ENCODE assay signal across 19 mouse cellular contexts in the genomic region with DNA sequence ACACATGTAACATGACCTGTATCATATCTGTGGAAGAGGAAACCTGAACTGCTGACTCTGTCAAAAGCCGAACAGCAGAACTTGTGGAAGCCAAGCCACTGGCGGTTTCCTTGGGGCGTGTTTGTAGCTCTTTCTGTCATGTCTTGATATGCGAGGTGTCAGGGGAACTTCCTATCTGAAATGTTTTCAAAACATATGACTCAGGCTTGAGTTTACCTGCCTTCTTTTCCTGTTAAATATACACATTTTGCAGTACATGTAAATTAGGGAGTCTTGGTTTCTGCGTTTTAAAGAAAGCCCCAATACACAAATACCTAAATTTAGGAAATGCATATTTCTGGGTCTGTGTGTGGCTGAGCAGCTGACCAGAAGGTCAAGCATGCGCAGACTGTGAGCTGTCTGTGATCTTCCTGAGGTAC. TPM values are rescaled to one million over a fixed set of nuclear protein-coding genes. Genes with fewer than 3 reads are reported as not detected.
DNase-seq lines count a peak whose midpoint lies in the region; ATAC-seq and TF ChIP-seq lines count a peak whose summit lies in the region.
"Had no signal": no experiment of that assay in that cellular context is flagged by ENCODE, and none has a peak within 500 bp of the region (broad histone marks: within the 10 kb centered on the region; RNA-seq: fewer than 3 reads in every experiment).

No protein-coding gene starts in this region.

- DNase-seq in kidney, adult 9 months: peak; percentile 5
- no peak for DNase-seq in kidney, postnatal 36 days
- DNase-seq in MEL (ENCODE audit: low read depth, low spot score): peak; percentile 67
- DNase-seq in thymus, postnatal 14 days: peak; percentile 45
- DNase-seq in testis, postnatal 10 days (ENCODE audit: low spot score): no peak
- DNase-seq in cerebellum, adult 8-10 months: no peak
- DNase-seq in gastrocnemius, postnatal 4 days (ENCODE audit: low spot score in 2 of 2): no peak
- DNase-seq: cerebellum, postnatal 10 days; gastrocnemius, postnatal 36 days; left cerebral cortex, postnatal 4 days; lung, postnatal 10 days had no signal

- H3K9me3 ChIP-seq in MEL (replicated peaks; ENCODE audit: insufficient read depth, low read length): no peaks in the 10 kb centered on the region
- H3K9me3 ChIP-seq: hindbrain, embryonic 13.5 days; neural tube, embryonic 15.5 days had no signal

- H3K27ac ChIP-seq in MEL (ENCODE audit: control insufficient read depth, low read depth, low read length): no peak overlapping the region
- H3K27ac ChIP-seq: hindbrain, embryonic 13.5 days; liver, embryonic 14.5 days; neural tube, embryonic 15.5 days had no signal

- TF ChIP-seq CTCF in MEL (IDR thresholded peaks at IDR 0.05 in 2 of 3, conservative IDR thresholded peaks at IDR 0.05 in 1 of 3; ENCODE audit: control insufficient read depth in 1 of 3, insufficient read depth in 1 of 3, low read depth in 2 of 3, low read length in 3 of 3, poor library complexity in 1 of 3, severe bottlenecking in 1 of 3): no peak

- peak; percentile 21 to 45; a peak in 2 of 4 replicates for TF ChIP-seq EP300 in MEL (IDR thresholded peaks at IDR 0.05; ENCODE audit: low read depth in 1 of 2, low read length in 2 of 2)

- peaks cover 0 to 7% of the 10 kb centered on the region in 2 experiments; a peak in 2 of 4 replicates for H3K36me3 ChIP-seq in MEL (ENCODE audit: control insufficient read depth in 1 of 2, insufficient read depth in 2 of 2, low read length in 2 of 2)
- H3K36me3 ChIP-seq: hindbrain, embryonic 13.5 days; neural tube, embryonic 15.5 days had no signal

- ATAC-seq in megakaryocyte, adult 5-6 weeks (ENCODE audit: poor library complexity, severe bottlenecking): peak; percentile 71
- ATAC-seq: midbrain, embryonic 16.5 days had no signal

- no peaks in the 10 kb centered on the region for H3K79me2 ChIP-seq in MEL (ENCODE audit: control insufficient read depth, insufficient read depth, low read length, poor library complexity)

- H3K27me3 ChIP-seq in MEL (ENCODE audit: control insufficient read depth in 1 of 2, insufficient read depth in 2 of 2, low read length in 2 of 2): no peaks in the 10 kb centered on the region; a peak in 1 of 4 replicates
- H3K27me3 ChIP-seq: hindbrain, embryonic 13.5 days; neural tube, embryonic 15.5 days had no signal

- peaks cover 2 to 5% of the 10 kb centered on the region in 2 experiments for H3K4me1 ChIP-seq in MEL (ENCODE audit: control insufficient read depth in 1 of 2, insufficient read depth in 2 of 2, low read length in 2 of 2)
- H3K4me1 ChIP-seq: hindbrain, embryonic 13.5 days; neural tube, embryonic 15.5 days had no signal

- no peak for TF ChIP-seq RAD21 in MEL (IDR thresholded peaks at IDR 0.05; ENCODE audit: low read depth, low read length)

- H3K4me3 ChIP-seq in MEL (ENCODE audit: control insufficient read depth in 1 of 2, insufficient read depth in 1 of 2, low read depth in 2 of 2, low read length in 2 of 2): no peak overlapping the region
- H3K4me3 ChIP-seq: hindbrain, embryonic 13.5 days; neural tube, embryonic 15.5 days had no signal

- no peak overlapping the region for H3K9ac ChIP-seq in MEL (ENCODE audit: control insufficient read depth, low read depth, low read length, poor library complexity, severe bottlenecking)
- H3K9ac ChIP-seq: hindbrain, embryonic 13.5 days; liver, embryonic 14.5 days; neural tube, embryonic 15.5 days had no signal

- no peak for TF ChIP-seq POLR2A in MEL (IDR thresholded peaks at IDR 0.05; ENCODE audit: control insufficient read depth in 1 of 2, insufficient read depth in 1 of 2, low read depth in 1 of 2, low read length in 2 of 2, poor library complexity in 1 of 2)

TF ChIP-seq in MEL, 35 proteins besides CTCF, POLR2A, EP300 and RAD21:
- TF ChIP-seq MAX (IDR thresholded peaks at IDR 0.05; ENCODE audit: low read length) (no peak), KAT2A (conservative IDR thresholded peaks at IDR 0.05; ENCODE audit: low read depth, low read length) (no peak), UBTF (IDR thresholded peaks at IDR 0.05; ENCODE audit: borderline replicate concordance, insufficient read depth, low read depth, low read length) (no peak), GATA1 (IDR thresholded peaks at IDR 0.05; ENCODE audit: low read depth, low read length) (no peak), CHD2 (IDR thresholded peaks at IDR 0.05; ENCODE audit: low read length) (no peak), MXI1 (IDR thresholded peaks at IDR 0.05; ENCODE audit: low read depth, low read length) (no peak), SIN3A (IDR thresholded peaks at IDR 0.05; ENCODE audit: low read length) (peak; percentile 57; the same call in 1 of the 2 replicates), MYB (IDR thresholded peaks at IDR 0.05; ENCODE audit: low read depth, low read length) (no peak), TCF12 (IDR thresholded peaks at IDR 0.05; ENCODE audit: low read depth, low read length) (peak; percentile 41; the same call in 1 of the 2 replicates), MEF2A (IDR thresholded peaks at IDR 0.05; ENCODE audit: extremely low read depth, insufficient replicate concordance, low read depth, low read length, poor library complexity, severe bottlenecking) (no peak), MAFK (IDR thresholded peaks at IDR 0.05; ENCODE audit: borderline replicate concordance, low read depth, low read length) (peak; percentile 69), ETS1 (IDR thresholded peaks at IDR 0.05; ENCODE audit: low read depth, low read length) (peak; percentile 64), SMC3 (IDR thresholded peaks at IDR 0.05; ENCODE audit: low read depth, low read length) (no peak), ZNF384 (IDR thresholded peaks at IDR 0.05; ENCODE audit: low read depth, low read length) (no peak), RCOR1 (IDR thresholded peaks at IDR 0.05; ENCODE audit: low read depth, low read length) (no peak), NRF1 (IDR thresholded peaks at IDR 0.05; ENCODE audit: insufficient read depth, low read depth, low read length, poor library complexity, severe bottlenecking) (no peak), MYC (IDR thresholded peaks at IDR 0.05; ENCODE audit: low read depth, low read length) (no peak)

RNA-seq across cellular contexts. Expression of gene Il18r1, which starts 14.2 kb away (rescaled TPM):
- 0.08 TPM in 1 of 2 replicates, not detected in the other for total RNA-seq in MEL (2012; rRNA removed)
- polyA plus RNA-seq in MEL (2012; ENCODE audit: insufficient read depth in 1 of 2, insufficient read length in 2 of 2, low read depth in 1 of 2, low replicate concordance in 2 of 2, missing spikeins in 1 of 2): under 1 TPM in 1 of 2 experiments, not detected in 1; 0.10 TPM
- total RNA-seq in megakaryocyte, adult 5-6 weeks (2015): 6.8 and 8.9 TPM in 2 replicates
- total RNA-seq in megakaryocyte, adult 5-6 weeks (2017): 11.6 and 15.4 TPM in 2 replicates
- total RNA-seq in gastrocnemius, postnatal 4 days (2021): under 1 TPM; 0.05 to 0.17 TPM
- total RNA-seq: gastrocnemius, postnatal 36 days; layer of hippocampus, postnatal 14 days; left cerebral cortex, postnatal 4 days had no signal
- polyA plus RNA-seq: C2C12; embryonic facial prominence, embryonic 11.5 days; hindbrain, embryonic 13.5 days; midbrain, embryonic 16.5 days; neural tube, embryonic 15.5 days had no signal

RNA-seq across cellular contexts. Expression of gene Il18rap, which starts 35.6 kb away (rescaled TPM):
- not detected in 2 replicates for total RNA-seq in MEL (2012; rRNA removed)
- not detected for polyA plus RNA-seq in MEL (2012; ENCODE audit: insufficient read depth in 1 of 2, insufficient read length in 2 of 2, low read depth in 1 of 2, low replicate concordance in 2 of 2, missing spikeins in 1 of 2)
- total RNA-seq in megakaryocyte, adult 5-6 weeks (2015): 28.7 and 34.9 TPM in 2 replicates
- 30.5 and 43.1 TPM in 2 replicates for total RNA-seq in megakaryocyte, adult 5-6 weeks (2017)
- under 1 TPM; 0.07 to 0.08 TPM for total RNA-seq in gastrocnemius, postnatal 4 days (2021)
- total RNA-seq: gastrocnemius, postnatal 36 days had no signal

RNA-seq across cellular contexts. Expression of gene Il1rl1, which starts 50.1 kb away (rescaled TPM):
- total RNA-seq in MEL (2012; rRNA removed): 50.4 and 68.4 TPM in 2 replicates
- 10 to 100 TPM in 1 of 2 experiments, not detected in 1; 44.4 TPM for polyA plus RNA-seq in MEL (2012; ENCODE audit: insufficient read depth in 1 of 2, insufficient read length in 2 of 2, low read depth in 1 of 2, low replicate concordance in 2 of 2, missing spikeins in 1 of 2)
- total RNA-seq in megakaryocyte, adult 5-6 weeks (2015): 4.2 and 7.3 TPM in 2 replicates
- total RNA-seq in megakaryocyte, adult 5-6 weeks (2017): 5.7 and 8.9 TPM in 2 replicates
- total RNA-seq in gastrocnemius, postnatal 4 days (2021): 1 to 10 TPM; 5.9 to 8.8 TPM
- polyA plus RNA-seq: embryonic facial prominence, embryonic 11.5 days; hindbrain, embryonic 13.5 days had no signal

Comparison
In these comparisons a context has a peak if more than half of its experiments do, and no peak if none do; other contexts are left out.
1. DNase-seq: peak in kidney, adult 9 months (single experiment), MEL (single experiment) and thymus, postnatal 14 days (single experiment); none in kidney, postnatal 36 days (0 of 2), testis, postnatal 10 days (single experiment), cerebellum, adult 8-10 months (single experiment) and gastrocnemius, postnatal 4 days (0 of 2).
2. RNA of gene Il18rap, which starts 35.6 kb away (total RNA-seq): 28.7 to 43.1 TPM in megakaryocyte, adult 5-6 weeks; 0.07 to 0.08 TPM in gastrocnemius, postnatal 4 days and not detected in MEL; every median in the first group is over 10 times any median in the second.